Mouse (Mus musculus) hindbrain, postnatal 0 days (tissue): ENCODE results near the gene Srgap3. TPM values are rescaled to one million over a fixed set of nuclear protein-coding genes. Genes with fewer than 3 reads are reported as not detected.

Source experiments
- ATAC-seq: fragments of 200-750 bp; cut with Nextera tagmentation; 2 replicates; pipeline ENCODE4 v1.8.0; 2017; ENCODE audit warnings: mild to moderate bottlenecking, moderate TSS enrichment, moderate library complexity
- DNase-seq: peaks from one replicate; pipeline ENCODE4 v3.0.0-alpha.2; 2015; ENCODE audit warnings: low spot score
- H3K27ac ChIP-seq: fragments of 300-500 bp; sonication (generic); 2 replicates; pipeline ENCODE4 v1.5.1; 2014; ENCODE audit warnings: mild to moderate bottlenecking
- H3K27me3 ChIP-seq: fragments of 300-500 bp; sonication (generic); 2 replicates; pipeline ENCODE4 v1.6.1; 2014; ENCODE audit warnings: low read length, mixed read lengths; ENCODE audit not compliant: insufficient read depth
- H3K36me3 ChIP-seq: fragments of 300-500 bp; sonication (generic); 2 replicates; pipeline ENCODE4 v1.6.1; 2014; ENCODE audit warnings: low read length, mixed read lengths; ENCODE audit not compliant: insufficient read depth
- H3K4me1 ChIP-seq: fragments of 300-500 bp; sonication (generic); 2 replicates; pipeline ENCODE4 v1.6.1; 2014; ENCODE audit warnings: antibody characterized with exemption, low read length, mixed read lengths; ENCODE audit not compliant: insufficient read depth
- H3K4me2 ChIP-seq: fragments of 300-500 bp; sonication (generic); 2 replicates; pipeline ENCODE4 v1.6.1; 2014; ENCODE audit warnings: low read depth, mild to moderate bottlenecking, low read length, moderate library complexity, mixed read lengths
- H3K4me3 ChIP-seq: fragments of 300-500 bp; sonication (generic); 2 replicates; pipeline ENCODE4 v1.5.1; 2014; ENCODE audit warnings: low read length
- H3K9ac ChIP-seq: fragments of 300-500 bp; sonication (generic); replicated peaks from 2 replicates; pipeline ENCODE4 v1.6.1; 2014; ENCODE audit warnings: mild to moderate bottlenecking, low read length, moderate library complexity, mixed read lengths
- H3K9me3 ChIP-seq: fragments of 300-500 bp; sonication (generic); 2 replicates; pipeline ENCODE4 v1.6.1; 2016; ENCODE audit warnings: low read length, mixed read lengths
- CTCF ChIP-seq: IDR thresholded peaks from 2 replicates; pipeline ENCODE4 v1.5.1; 2016; ENCODE audit warnings: antibody characterized with exemption, control low read depth, low read depth
- WGBS: fragments of 180-500 bp; shearing (Covaris S2); extraction: QIAGEN DNeasy Blood & Tissue Kit; methylation state at CpG from one replicate; pipeline ENCODE4 v1.1.7; 2014; 5-methylcytosine and 5-hydroxymethylcytosine counted together
- polyA plus RNA-seq: library from polyadenylated mRNA; unstranded; fragments of >200 nt; fragmentation: Nextera tagmentation; extraction: Ambion mirVana; gene quantifications from 2 replicates; pipeline ENCODE4 v1.2.1, GENCODE M21; 2015
- total RNA-seq: library from RNA; depleted of rRNA; stranded (reverse); fragments of >200 nt; gene quantifications from 2 replicates; pipeline ENCODE4 v1.2.3, GENCODE M21; 2014

Gene Srgap3
- total and polyA plus RNA-seq, 2 experiments from 2014 or later = 23.7 to 55.8 TPM

- Histone ChIP-seq H3K4me2 (no peak overlapping the region), H3K27me3 (no peaks in the 10 kb centered on the region), H3K36me3 (no peaks in the 10 kb centered on the region), H3K27ac (peak overlapping the region; percentile 70; the same call in 1 of the 2 replicates), H3K9ac (no peak overlapping the region), H3K4me1 (peaks cover 20% of the 10 kb centered on the region), H3K9me3 (no peaks in the 10 kb centered on the region), H3K4me3 (no peak overlapping the region)
- WGBS = 20% methylated on average over 6 of the region's 6 CpGs
- no peak for ATAC-seq
- peak; percentile 58 for TF ChIP-seq CTCF
- DNase-seq = peak; percentile 55
These were observed 24.2 kb upstream of the Srgap3 start for GRCm38 (mm10) chr6:112971116-112971768.

DNA sequence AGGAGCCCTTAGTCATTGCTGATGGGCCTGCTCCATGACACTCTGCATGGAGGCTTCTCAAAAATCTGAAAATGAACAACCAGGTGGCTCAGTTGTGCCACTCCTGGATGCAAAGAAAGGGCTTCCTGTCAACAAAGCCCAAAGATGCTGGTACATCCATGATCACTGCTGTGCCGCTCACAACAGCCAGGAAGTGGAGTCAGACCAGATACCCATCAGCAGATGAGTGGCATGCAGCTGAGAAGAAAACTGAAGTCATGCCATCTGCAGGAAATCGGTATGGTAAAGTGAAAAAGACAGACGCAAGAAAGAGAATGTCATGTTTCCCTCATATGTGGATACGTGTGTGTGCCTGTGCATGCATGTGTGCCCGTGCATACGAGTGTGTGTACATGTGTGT, 20.3 kb upstream of the Srgap3 start:
- no peak overlapping the region for H3K4me2 ChIP-seq
- H3K9ac ChIP-seq = no peak overlapping the region
- H3K36me3 ChIP-seq = no peaks in the 10 kb centered on the region
- H3K27ac ChIP-seq = no peak overlapping the region
- ATAC-seq (no peak), DNase-seq (no peak)
- no peaks in the 10 kb centered on the region for H3K9me3 ChIP-seq
- no peak overlapping the region for H3K4me3 ChIP-seq
- H3K27me3 ChIP-seq = no peaks in the 10 kb centered on the region
- no peak for TF ChIP-seq CTCF
- peaks cover 10% of the 10 kb centered on the region for H3K4me1 ChIP-seq
- WGBS = 90% methylated on average over 6 of the region's 6 CpGs

DNA sequence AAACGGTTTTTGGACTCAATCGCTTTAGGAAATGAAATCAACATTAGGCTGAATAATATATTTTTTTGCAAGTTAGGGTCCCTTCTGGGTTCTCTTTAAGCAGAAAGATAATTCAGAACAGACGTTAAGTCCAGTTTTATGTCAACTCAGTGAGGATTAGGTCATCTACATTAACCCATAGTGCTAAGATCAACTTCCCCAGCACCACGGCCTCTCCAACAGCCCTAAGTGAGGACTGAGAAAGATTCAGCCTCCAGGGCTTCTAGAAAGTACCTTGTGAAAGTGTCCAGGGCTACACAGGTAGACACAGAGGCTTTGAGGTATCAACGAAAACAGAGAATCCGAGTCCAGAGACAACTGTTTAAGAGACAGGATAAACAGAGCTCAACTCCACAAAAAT, 11.3 kb upstream of the Srgap3 start:
- 54% methylated on average over 6 of the region's 6 CpGs for WGBS
- no peak for DNase-seq

GRCm38 (mm10) chr6:112957583-112958280, 10.7 kb upstream of the Srgap3 start:
- H3K4me1 ChIP-seq = no peaks in the 10 kb centered on the region
- H3K4me3 ChIP-seq = no peak overlapping the region
- no peaks in the 10 kb centered on the region; the same call in 1 of the 2 replicates for H3K9me3 ChIP-seq
- no peak overlapping the region for H3K9ac ChIP-seq
- 0 out of 2 replicates have a peak, but pooled peaks have one; percentile 29 for ATAC-seq
- H3K4me2 ChIP-seq = no peak overlapping the region
- whole genome bisulfite sequencing = 37% methylated on average over 11 of the region's 11 CpGs
- no peaks in the 10 kb centered on the region for H3K36me3 ChIP-seq
- no peak overlapping the region for H3K27ac ChIP-seq
- H3K27me3 ChIP-seq = no peaks in the 10 kb centered on the region
- no peak for DNase-seq
- TF ChIP-seq CTCF = no peak

More for the DNA sequence above, 11.3 kb upstream of the Srgap3 start:
- Histone ChIP-seq H3K27ac (no peak overlapping the region), H3K4me3 (no peak overlapping the region), H3K36me3 (no peaks in the 10 kb centered on the region), H3K9ac (no peak overlapping the region), H3K9me3 (no peaks in the 10 kb centered on the region; the same call in 1 of the 2 replicates), H3K4me2 (no peak overlapping the region), H3K4me1 (no peaks in the 10 kb centered on the region), H3K27me3 (no peaks in the 10 kb centered on the region)
- TF ChIP-seq CTCF = no peak
- no peak for ATAC-seq

GRCm38 (mm10) chr6:112955773-112956172, 8.7 kb upstream of the Srgap3 start:
- H3K4me2 ChIP-seq = no peak overlapping the region
- ATAC-seq (no peak), DNase-seq (no peak)
- H3K4me1 ChIP-seq = no peaks in the 10 kb centered on the region
- no peaks in the 10 kb centered on the region for H3K27me3 ChIP-seq
- H3K36me3 ChIP-seq = no peaks in the 10 kb centered on the region
- no peaks in the 10 kb centered on the region for H3K9me3 ChIP-seq
- H3K27ac ChIP-seq = no peak overlapping the region
- H3K4me3 ChIP-seq = no peak overlapping the region
- no peak overlapping the region for H3K9ac ChIP-seq
- no peak for TF ChIP-seq CTCF
- WGBS = 72% methylated on average over 2 of the region's 2 CpGs

- H3K27ac ChIP-seq = no peak overlapping the region
- TF ChIP-seq CTCF = no peak
- H3K27me3 ChIP-seq = no peaks in the 10 kb centered on the region
- H3K36me3 ChIP-seq = no peaks in the 10 kb centered on the region
- H3K4me3 ChIP-seq = no peak overlapping the region
- no peaks in the 10 kb centered on the region for H3K4me1 ChIP-seq
- H3K4me2 ChIP-seq = no peak overlapping the region
- H3K9ac ChIP-seq = no peak overlapping the region
- WGBS = 88% methylated on average over 7 of the region's 7 CpGs
- ATAC-seq = no peak
- no peaks in the 10 kb centered on the region for H3K9me3 ChIP-seq
- DNase-seq = no peak
These were observed 6.8 kb upstream of the Srgap3 start for GRCm38 (mm10) chr6:112953905-112954304.

- H3K27ac ChIP-seq = no peak overlapping the region
- no peaks in the 10 kb centered on the region for H3K9me3 ChIP-seq
- H3K4me2 ChIP-seq = no peak overlapping the region
- WGBS = 84% methylated on average over 2 of the region's 2 CpGs
- peaks cover 4% of the 10 kb centered on the region; the same call in 1 of the 2 replicates for H3K4me1 ChIP-seq
- no peak overlapping the region for H3K9ac ChIP-seq
- peak; percentile 51 for TF ChIP-seq CTCF
- H3K27me3 ChIP-seq = no peaks in the 10 kb centered on the region
- H3K4me3 ChIP-seq = no peak overlapping the region
- no peaks in the 10 kb centered on the region for H3K36me3 ChIP-seq
- no peak for ATAC-seq
- DNase-seq = no peak
These were observed 4.2 kb upstream of the Srgap3 start for GRCm38 (mm10) chr6:112951254-112951653.
